Mouse (Mus musculus) olfactory bulb, adult 2 months (tissue): ENCODE results near the gene Gjc1.

ENCODE experiments used
- CTCF ChIP-seq: fragments of 200-500 bp; IDR thresholded peaks from 2 replicates; pipeline ENCODE4 v1.5.1; 2012; ENCODE audit warnings: low read depth, mild to moderate bottlenecking, low read length, moderate library complexity; ENCODE audit not compliant: insufficient read depth
- POLR2A ChIP-seq: fragments of 200-500 bp; IDR thresholded peaks from 2 replicates; pipeline ENCODE4 v1.6.1; 2012; ENCODE audit warnings: mild to moderate bottlenecking, low read depth, low read length, moderate library complexity; ENCODE audit not compliant: insufficient read depth

GRCm38 (mm10) chr11:102780271-102780985 lies 39.1 kb downstream of the Gjc1 start:
- TF ChIP-seq POLR2A (no peak), CTCF (no peak)
